Mouse (Mus musculus) ovary, postnatal 36 days (tissue): ENCODE results near the gene Dpy19l3.

ENCODE experiments used
- DNase-seq: peaks from one replicate; pipeline ENCODE4 v3.0.0; 2022; ENCODE audit warnings: low spot score, mixed read lengths

The Dpy19l3 gene

GRCm38 (mm10) chr7:35747397-35747964 is 6.8 kb downstream of the Dpy19l3 start:
- DNase-seq = no peak

GRCm38 (mm10) chr7:35746686-35747396 is 7.4 kb downstream of the Dpy19l3 start:
- DNase-seq = no peak

- no peak for DNase-seq
These were observed 9.0 kb downstream of the Dpy19l3 start for GRCm38 (mm10) chr7:35745281-35745702.

GRCm38 (mm10) chr7:35744771-35745170 is 9.5 kb downstream of the Dpy19l3 start:
- DNase-seq = no peak

- no peak for DNase-seq
These were observed 11.9 kb downstream of the Dpy19l3 start for GRCm38 (mm10) chr7:35742310-35742709.

GRCm38 (mm10) chr7:35741858-35742257 is 12.4 kb downstream of the Dpy19l3 start:
- no peak for DNase-seq

GRCm38 (mm10) chr7:35740489-35741230 is 13.6 kb downstream of the Dpy19l3 start:
- peak; percentile 49 for DNase-seq

- DNase-seq = no peak
These were observed 15.4 kb downstream of the Dpy19l3 start for GRCm38 (mm10) chr7:35738871-35739270.

GRCm38 (mm10) chr7:35733313-35734050 is 20.8 kb downstream of the Dpy19l3 start:
- no peak for DNase-seq

GRCm38 (mm10) chr7:35732585-35733059 is 21.6 kb downstream of the Dpy19l3 start:
- no peak for DNase-seq

- no peak for DNase-seq
These were observed 24.6 kb downstream of the Dpy19l3 start for GRCm38 (mm10) chr7:35729621-35730031.

- DNase-seq = no peak
These were observed 25.9 kb downstream of the Dpy19l3 start for GRCm38 (mm10) chr7:35728376-35728775.

- DNase-seq = no peak
These were observed 31.2 kb downstream of the Dpy19l3 start for GRCm38 (mm10) chr7:35723035-35723434.

GRCm38 (mm10) chr7:35718421-35719178 is 35.7 kb downstream of the Dpy19l3 start:
- DNase-seq = no peak

GRCm38 (mm10) chr7:35710366-35710765 is 43.9 kb downstream of the Dpy19l3 start:
- no peak for DNase-seq

- DNase-seq = no peak
These were observed 46.2 kb downstream of the Dpy19l3 start for GRCm38 (mm10) chr7:35708101-35708500.

- DNase-seq = peak; percentile 54
These were observed 55.2 kb downstream of the Dpy19l3 start for GRCm38 (mm10) chr7:35699005-35699404.

GRCm38 (mm10) chr7:35698073-35698472 is 56.2 kb downstream of the Dpy19l3 start:
- DNase-seq = no peak

- no peak for DNase-seq
These were observed 61.6 kb downstream of the Dpy19l3 start for GRCm38 (mm10) chr7:35692641-35693040.

- DNase-seq = no peak
These were observed 62.1 kb downstream of the Dpy19l3 start for GRCm38 (mm10) chr7:35692117-35692516.

GRCm38 (mm10) chr7:35688781-35689349 is 65.4 kb downstream of the Dpy19l3 start:
- no peak for DNase-seq
